Mouse (Mus musculus) cerebellum, postnatal 10 days (tissue): Measurements from ENCODE around the gene Cdkn1a.
"Not testable (repeated sequence)": the region's sequence is repeated elsewhere in the genome, so short reads cannot be mapped to it uniquely, and the experiment has no call there.

ENCODE experiments used
- DNase-seq, 2 experiments: peaks; one replicate each; pipeline ENCODE4 v3.0.0; 2021; ENCODE audit warnings: mixed read lengths in 2 of 2

Gene Cdkn1a

GRCm38 (mm10) chr17:29090776-29091175 is at the start of gene Cdkn1a:
TSS of gene Cdkn1a (plus strand) at chr17:29090976.
- DNase-seq: peak in 1 of 2 experiments; percentile 1

- DNase-seq: not testable (repeated sequence)
Observed at GRCm38 (mm10) chr17:29041632-29042031, 49.1 kb upstream of the Cdkn1a start.

GRCm38 (mm10) chr17:29042569-29042968 is 48.2 kb upstream of the Cdkn1a start:
- no peak for DNase-seq

GRCm38 (mm10) chr17:29043583-29043982 is 47.2 kb upstream of the Cdkn1a start:
- no peak for DNase-seq

- no peak for DNase-seq
Observed at GRCm38 (mm10) chr17:29044146-29044924, 46.4 kb upstream of the Cdkn1a start.

- peak; percentile 42 to 70 for DNase-seq
Observed at GRCm38 (mm10) chr17:29044925-29045319, 45.9 kb upstream of the Cdkn1a start.

- peak; percentile 82 to 87 for DNase-seq
Observed at GRCm38 (mm10) chr17:29045741-29046530, 44.8 kb upstream of the Cdkn1a start.

- DNase-seq: no peak
Observed at GRCm38 (mm10) chr17:29046863-29047262, 43.9 kb upstream of the Cdkn1a start.

- DNase-seq: no peak
Observed at GRCm38 (mm10) chr17:29047697-29048514, 42.9 kb upstream of the Cdkn1a start.

GRCm38 (mm10) chr17:29048748-29049507 is 41.8 kb upstream of the Cdkn1a start:
- DNase-seq: peak; percentile 97 to 98

- DNase-seq: peak in 1 of 2 experiments; percentile 46
Observed at GRCm38 (mm10) chr17:29049508-29049889, 41.3 kb upstream of the Cdkn1a start.

GRCm38 (mm10) chr17:29049923-29050322 is 40.9 kb upstream of the Cdkn1a start:
- DNase-seq: no peak

- peak; percentile 53 to 56 for DNase-seq
Observed at GRCm38 (mm10) chr17:29050791-29051190, 40.0 kb upstream of the Cdkn1a start.

- DNase-seq: peak; percentile 61 to 68
Observed at GRCm38 (mm10) chr17:29053067-29053466, 37.7 kb upstream of the Cdkn1a start.

GRCm38 (mm10) chr17:29053841-29054240 is 36.9 kb upstream of the Cdkn1a start:
- DNase-seq: peak; percentile 60 to 75

GRCm38 (mm10) chr17:29054429-29054828 is 36.3 kb upstream of the Cdkn1a start:
- no peak for DNase-seq

GRCm38 (mm10) chr17:29055586-29055985 is 35.2 kb upstream of the Cdkn1a start:
- DNase-seq: no peak

GRCm38 (mm10) chr17:29056207-29056606 is 34.6 kb upstream of the Cdkn1a start:
- no peak for DNase-seq

- DNase-seq: peak in 1 of 2 experiments; percentile 32
Observed at GRCm38 (mm10) chr17:29056699-29057151, 34.1 kb upstream of the Cdkn1a start.

GRCm38 (mm10) chr17:29057361-29057890 is 33.4 kb upstream of the Cdkn1a start:
- DNase-seq: no peak

- peak in 1 of 2 experiments; percentile 65 for DNase-seq
Observed at GRCm38 (mm10) chr17:29057961-29058360, 32.8 kb upstream of the Cdkn1a start.

- DNase-seq: peak in 1 of 2 experiments; percentile 59
Observed at GRCm38 (mm10) chr17:29058487-29058886, 32.3 kb upstream of the Cdkn1a start.
